Mouse (Mus musculus) C2C12 (cell line): ENCODE data around the gene Egflam.

Experiments
- CEBPB ChIP-seq: IDR thresholded peaks from one replicate; pipeline ENCODE4 v1.6.1; 2011; ENCODE audit warnings: low read depth, mild to moderate bottlenecking, control low read depth, moderate library complexity
- CTCF ChIP-seq: IDR thresholded peaks from one replicate; pipeline ENCODE4 v1.5.1; 2011; ENCODE audit not compliant: control insufficient read depth, insufficient read depth, insufficient read length
- FOSL1 ChIP-seq: IDR thresholded peaks from one replicate; pipeline ENCODE4 v1.8.0; 2011; ENCODE audit warnings: mild to moderate bottlenecking, low read length; ENCODE audit not compliant: poor library complexity, insufficient read depth, severe bottlenecking
- MAX ChIP-seq: IDR thresholded peaks from one replicate; pipeline ENCODE4 v1.6.1; 2011; ENCODE audit warnings: mild to moderate bottlenecking, control low read depth
- MYOG ChIP-seq: IDR thresholded peaks from one replicate; pipeline ENCODE4 v1.6.1; 2011; ENCODE audit not compliant: control insufficient read depth, insufficient read length; ENCODE audit errors: extremely low read depth
- USF1 ChIP-seq: IDR thresholded peaks from one replicate; pipeline ENCODE4 v1.6.1; 2011; ENCODE audit warnings: low read depth, mild to moderate bottlenecking, control low read depth, moderate library complexity

- TF ChIP-seq CTCF (no peak), USF1 (no peak), FOSL1 (no peak), MAX (no peak), MYOG (no peak), CEBPB (no peak)
Observed at GRCm38 (mm10) chr15:7202981-7203380, 195.2 kb downstream of the Egflam start.
